Mouse (Mus musculus): ENCODE results near the gene St6galnac3. TPM values are rescaled to one million over a fixed set of nuclear protein-coding genes. Genes with fewer than 3 reads are reported as not detected.

Gene St6galnac3
- polyA plus RNA-seq, 1 experiment = 16.7 TPM

DNA sequence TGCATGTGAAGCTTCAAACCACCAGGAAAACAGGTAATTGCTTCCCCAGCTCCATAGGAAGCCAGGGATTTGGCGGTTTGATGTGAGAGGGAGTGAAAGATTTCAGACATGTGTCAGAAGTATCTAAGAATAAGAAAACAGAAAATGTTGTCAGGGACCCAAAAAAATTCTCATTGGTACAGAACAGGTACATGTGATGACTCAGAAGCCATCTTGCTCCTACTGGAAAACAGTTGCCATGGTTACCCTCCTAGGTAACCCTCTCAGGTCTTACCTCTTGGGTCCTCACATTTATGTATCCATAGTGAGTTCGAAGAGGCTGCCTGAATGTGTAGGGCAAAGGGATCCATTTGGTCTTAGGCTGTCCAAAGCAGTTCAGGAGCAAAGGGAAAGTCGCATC, 215.9 kb downstream of the St6galnac3 start:
- TF ChIP-seq POLR2A (IDR thresholded peaks at IDR 0.05; ENCODE audit: extremely low read depth, insufficient read depth, low read length) (no peak), CTCF (IDR thresholded peaks at IDR 0.05; ENCODE audit: extremely low read depth, insufficient read depth, low read length) (no peak)
- Histone ChIP-seq H3K4me3 (ENCODE audit: insufficient read depth, low read length) (no peak overlapping the region), H3K4me1 (ENCODE audit: control insufficient read depth, insufficient read depth, low read length) (0 out of 2 replicates have a peak, but pooled peaks cover 3% of the 10 kb centered on the region), H3K27ac (ENCODE audit: insufficient read depth, low read length) (no peak overlapping the region)

DNA sequence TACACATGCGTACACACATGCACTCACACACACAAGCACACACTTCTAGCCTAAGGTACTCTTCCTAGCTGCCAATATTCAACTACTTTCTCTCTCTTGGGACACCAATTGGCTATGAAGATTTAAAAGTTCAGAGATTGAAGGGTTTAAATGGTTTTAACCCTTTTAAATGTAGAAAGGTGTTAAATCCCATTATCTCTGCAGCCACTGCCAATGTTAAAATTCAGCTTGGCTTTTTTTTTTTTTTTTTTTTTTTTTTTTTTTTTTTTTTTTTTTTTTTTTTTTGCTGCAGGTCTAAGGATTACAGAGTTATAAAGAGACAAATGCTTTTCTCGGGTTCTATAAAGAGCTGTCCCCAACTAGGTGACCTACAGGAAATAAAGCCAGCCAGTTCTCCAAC, 216.4 kb downstream of the St6galnac3 start:
- TF ChIP-seq CTCF (IDR thresholded peaks at IDR 0.05; ENCODE audit: extremely low read depth, insufficient read depth, low read length) (no peak), POLR2A (IDR thresholded peaks at IDR 0.05; ENCODE audit: extremely low read depth, insufficient read depth, low read length) (no peak)
- Histone ChIP-seq H3K4me1 (ENCODE audit: control insufficient read depth, insufficient read depth, low read length) (0 out of 2 replicates have a peak, but pooled peaks cover 3% of the 10 kb centered on the region), H3K27ac (ENCODE audit: insufficient read depth, low read length) (no peak overlapping the region), H3K4me3 (ENCODE audit: insufficient read depth, low read length) (no peak overlapping the region)

DNA sequence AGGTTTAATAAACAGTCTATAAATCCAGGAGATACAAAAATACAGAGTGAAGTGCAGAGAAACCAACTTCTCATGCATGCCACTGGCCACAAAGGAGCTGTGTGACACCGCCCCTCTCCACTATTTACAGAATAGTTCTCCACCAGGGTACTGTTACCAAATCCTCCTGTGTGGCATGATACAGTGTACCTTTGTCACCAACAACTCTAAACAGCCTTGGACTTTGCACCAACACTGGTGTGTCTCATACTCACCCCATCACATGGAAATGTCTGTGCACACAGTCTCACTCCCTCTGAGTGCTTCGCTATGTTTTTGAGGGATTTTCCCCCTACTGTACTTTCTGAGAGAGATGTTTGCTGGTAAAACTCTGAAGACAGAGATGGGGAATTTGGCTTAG, 217.4 kb downstream of the St6galnac3 start:
- Histone ChIP-seq H3K27ac (ENCODE audit: insufficient read depth, low read length) (no peak overlapping the region), H3K4me3 (ENCODE audit: insufficient read depth, low read length) (no peak overlapping the region), H3K4me1 (ENCODE audit: control insufficient read depth, insufficient read depth, low read length) (0 out of 2 replicates have a peak, but pooled peaks cover 3% of the 10 kb centered on the region)
- no peak for TF ChIP-seq POLR2A (IDR thresholded peaks at IDR 0.05; ENCODE audit: extremely low read depth, insufficient read depth, low read length)
- no peak for TF ChIP-seq CTCF (IDR thresholded peaks at IDR 0.05; ENCODE audit: extremely low read depth, insufficient read depth, low read length)

DNA sequence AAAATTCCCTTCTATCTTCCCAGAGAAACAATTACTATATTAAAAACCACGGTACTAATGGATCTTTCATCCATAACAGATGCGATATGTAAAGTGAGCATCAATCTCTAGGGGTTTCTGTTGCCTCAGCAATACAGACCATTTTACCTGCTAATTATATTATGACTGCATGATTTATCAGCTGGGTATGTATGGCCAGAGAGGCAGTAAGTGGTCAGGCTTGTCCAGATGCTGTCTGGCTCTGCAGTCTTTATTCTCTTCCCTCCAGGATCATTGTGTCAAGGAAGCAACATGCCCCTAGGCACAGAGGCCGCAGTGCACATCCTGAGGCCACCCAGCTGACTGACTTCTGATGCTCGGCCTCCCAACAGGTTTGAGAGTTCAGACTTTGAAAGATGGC, 222.5 kb downstream of the St6galnac3 start:
- H3K4me1 ChIP-seq (ENCODE audit: control insufficient read depth, insufficient read depth, low read length) = no peaks in the 10 kb centered on the region

DNA sequence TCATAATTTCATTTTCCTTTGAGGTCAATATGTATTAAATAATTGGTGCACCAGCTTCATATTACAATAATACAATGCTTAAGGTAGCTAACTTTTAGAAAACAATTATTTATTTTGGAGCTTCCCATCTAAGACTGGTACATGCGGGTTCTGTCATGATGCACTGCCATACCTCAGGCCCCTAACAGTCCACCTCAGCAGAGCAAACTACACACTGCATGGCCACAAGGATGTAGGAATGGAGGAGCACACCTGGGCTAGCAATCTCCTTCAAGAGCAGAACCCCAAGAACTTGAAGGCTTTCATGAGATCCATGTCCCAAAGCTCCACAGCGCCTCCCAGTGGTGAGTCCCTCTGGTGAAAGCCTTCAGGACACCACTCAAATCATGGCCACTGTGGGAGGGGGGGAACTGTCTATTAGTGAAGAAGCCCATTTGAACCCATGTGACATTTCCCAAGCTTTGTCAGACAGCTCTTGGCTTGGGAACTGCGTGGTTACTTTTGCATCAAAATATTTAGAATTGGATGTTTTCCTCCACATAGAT, 223.6 kb downstream of the St6galnac3 start:
- TF ChIP-seq CTCF (IDR thresholded peaks at IDR 0.05; ENCODE audit: extremely low read depth, insufficient read depth, low read length) (peak; percentile 76), POLR2A (IDR thresholded peaks at IDR 0.05; ENCODE audit: extremely low read depth, insufficient read depth, low read length) (no peak)
- Histone ChIP-seq H3K4me3 (ENCODE audit: insufficient read depth, low read length) (no peak overlapping the region), H3K27ac (ENCODE audit: insufficient read depth, low read length) (no peak overlapping the region), H3K4me1 (ENCODE audit: control insufficient read depth, insufficient read depth, low read length) (no peaks in the 10 kb centered on the region)

More for the DNA sequence above, 222.5 kb downstream of the St6galnac3 start:
- Histone ChIP-seq H3K27ac (ENCODE audit: insufficient read depth, low read length) (no peak overlapping the region), H3K4me3 (ENCODE audit: insufficient read depth, low read length) (no peak overlapping the region)
- TF ChIP-seq POLR2A (IDR thresholded peaks at IDR 0.05; ENCODE audit: extremely low read depth, insufficient read depth, low read length) = no peak
- TF ChIP-seq CTCF (IDR thresholded peaks at IDR 0.05; ENCODE audit: extremely low read depth, insufficient read depth, low read length) = no peak

DNA sequence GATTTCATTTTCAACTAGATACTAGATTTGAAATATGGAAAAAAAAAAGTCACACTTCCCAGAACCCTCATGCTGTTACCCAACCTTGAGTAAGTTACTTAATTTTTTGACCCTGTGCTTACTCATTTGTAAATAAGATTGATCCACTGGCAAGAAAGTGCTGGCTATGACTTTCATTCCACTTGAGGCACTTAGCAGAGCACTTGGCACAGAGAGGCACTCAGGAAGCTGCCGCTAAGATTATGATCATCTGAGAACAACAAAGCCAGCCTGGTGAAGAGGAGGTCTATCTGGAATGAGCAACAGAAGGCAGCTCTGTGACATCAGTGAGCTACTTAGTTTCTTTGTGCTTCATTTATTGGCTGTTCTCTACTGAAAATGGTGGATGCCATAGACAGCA, 232.0 kb downstream of the St6galnac3 start:
- Histone ChIP-seq H3K4me1 (ENCODE audit: control insufficient read depth, insufficient read depth, low read length) (0 out of 2 replicates have a peak, but pooled peaks cover 2% of the 10 kb centered on the region), H3K27ac (ENCODE audit: insufficient read depth, low read length) (no peak overlapping the region), H3K4me3 (ENCODE audit: insufficient read depth, low read length) (no peak overlapping the region)
- TF ChIP-seq POLR2A (IDR thresholded peaks at IDR 0.05; ENCODE audit: extremely low read depth, insufficient read depth, low read length) (no peak), CTCF (IDR thresholded peaks at IDR 0.05; ENCODE audit: extremely low read depth, insufficient read depth, low read length) (no peak)

DNA sequence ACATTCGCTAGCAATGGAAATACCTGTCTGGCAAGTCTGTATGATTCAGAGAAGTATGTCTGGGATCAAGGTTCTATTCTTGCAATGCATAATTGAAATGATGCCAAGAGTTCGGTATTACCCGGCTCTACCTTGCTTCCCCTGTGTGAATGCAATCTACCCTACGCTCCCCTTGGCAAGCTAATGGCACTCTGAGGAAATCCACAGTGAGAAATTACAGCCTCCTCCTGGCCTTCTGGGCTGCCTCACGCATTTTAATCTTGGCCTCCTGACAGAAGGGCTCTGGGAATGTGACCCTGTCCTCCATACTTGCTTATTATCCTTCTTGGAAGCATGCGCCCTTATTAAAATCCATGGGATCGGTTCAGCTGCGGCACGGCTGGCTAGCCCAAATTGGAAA, 235.3 kb downstream of the St6galnac3 start:
- TF ChIP-seq POLR2A (IDR thresholded peaks at IDR 0.05; ENCODE audit: extremely low read depth, insufficient read depth, low read length) (no peak), CTCF (IDR thresholded peaks at IDR 0.05; ENCODE audit: extremely low read depth, insufficient read depth, low read length) (no peak)
- peaks cover 7% of the 10 kb centered on the region; the same call in 1 of the 2 replicates for H3K4me1 ChIP-seq (ENCODE audit: control insufficient read depth, insufficient read depth, low read length)
- no peak overlapping the region for H3K27ac ChIP-seq (ENCODE audit: insufficient read depth, low read length)
- no peak overlapping the region for H3K4me3 ChIP-seq (ENCODE audit: insufficient read depth, low read length)

DNA sequence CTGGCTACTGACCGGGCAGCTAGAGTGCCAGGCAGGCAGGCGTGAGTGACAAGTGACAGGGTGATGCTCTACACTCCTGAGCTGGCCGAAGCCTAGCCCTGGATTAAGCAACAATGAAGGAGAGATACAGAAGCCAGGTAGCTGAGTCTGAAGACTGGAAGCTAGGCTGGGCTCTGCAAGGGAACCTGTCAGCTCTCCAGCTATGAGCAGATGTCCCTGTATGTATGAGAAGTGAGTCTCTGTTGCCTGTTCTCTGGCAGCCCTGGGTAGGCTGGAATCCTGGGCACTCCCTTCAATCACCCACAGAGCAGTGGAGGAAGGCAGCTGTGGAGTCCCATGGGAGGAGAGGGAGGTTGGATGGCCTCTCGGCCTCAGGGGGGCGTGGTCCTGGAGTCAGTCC, 236.0 kb downstream of the St6galnac3 start:
- Histone ChIP-seq H3K4me3 (ENCODE audit: insufficient read depth, low read length) (no peak overlapping the region), H3K27ac (ENCODE audit: insufficient read depth, low read length) (no peak overlapping the region), H3K4me1 (ENCODE audit: control insufficient read depth, insufficient read depth, low read length) (peaks cover 9% of the 10 kb centered on the region; the same call in 1 of the 2 replicates)
- TF ChIP-seq CTCF (IDR thresholded peaks at IDR 0.05; ENCODE audit: extremely low read depth, insufficient read depth, low read length) = no peak
- no peak for TF ChIP-seq POLR2A (IDR thresholded peaks at IDR 0.05; ENCODE audit: extremely low read depth, insufficient read depth, low read length)

DNA sequence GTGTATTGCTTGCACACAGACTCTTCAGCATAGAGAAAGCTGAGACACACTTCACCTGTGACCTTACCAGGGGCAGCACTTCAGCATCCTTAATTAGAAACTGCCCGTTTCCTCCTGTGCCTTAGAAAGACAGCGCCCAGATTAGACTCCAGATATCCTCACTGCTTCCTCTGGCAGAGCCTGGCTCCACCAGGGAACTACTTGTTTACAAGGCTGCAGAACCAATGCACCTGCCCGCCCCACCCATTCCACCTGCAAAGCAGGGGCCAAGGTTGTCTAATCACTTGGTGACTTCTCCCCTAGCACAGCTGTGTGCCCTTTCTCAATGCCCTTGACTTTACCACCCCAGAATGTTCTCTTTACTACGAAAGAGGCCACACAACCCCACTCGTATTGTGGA, 239.8 kb downstream of the St6galnac3 start:
- TF ChIP-seq POLR2A (IDR thresholded peaks at IDR 0.05; ENCODE audit: extremely low read depth, insufficient read depth, low read length) = no peak
- no peak for TF ChIP-seq CTCF (IDR thresholded peaks at IDR 0.05; ENCODE audit: extremely low read depth, insufficient read depth, low read length)
- Histone ChIP-seq H3K4me3 (ENCODE audit: insufficient read depth, low read length) (no peak overlapping the region), H3K4me1 (ENCODE audit: control insufficient read depth, insufficient read depth, low read length) (peaks cover 13% of the 10 kb centered on the region; the same call in 1 of the 2 replicates), H3K27ac (ENCODE audit: insufficient read depth, low read length) (peak overlapping the region; percentile 53)

DNA sequence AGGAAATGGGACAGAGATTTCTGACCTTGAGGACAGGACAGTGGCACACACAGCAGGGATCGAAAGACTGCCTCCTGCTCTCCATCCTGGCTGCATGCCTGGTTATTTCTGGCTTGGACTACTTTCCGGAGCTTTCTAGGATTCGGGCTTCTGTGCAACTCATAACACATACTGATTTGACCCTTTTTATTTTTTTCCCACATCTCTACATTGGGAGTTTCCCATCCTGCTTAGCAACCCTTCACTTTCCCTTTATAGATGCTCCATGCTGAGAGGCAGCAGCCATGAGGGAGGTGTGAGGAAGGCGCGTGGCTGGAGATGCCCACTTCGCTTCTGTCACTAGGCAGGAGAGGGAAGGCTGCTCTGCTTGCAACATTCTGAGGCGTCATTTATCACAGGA, 240.3 kb downstream of the St6galnac3 start:
- Histone ChIP-seq H3K27ac (ENCODE audit: insufficient read depth, low read length) (no peak overlapping the region), H3K4me1 (ENCODE audit: control insufficient read depth, insufficient read depth, low read length) (peaks cover 13% of the 10 kb centered on the region; the same call in 1 of the 2 replicates), H3K4me3 (ENCODE audit: insufficient read depth, low read length) (no peak overlapping the region)
- no peak for TF ChIP-seq POLR2A (IDR thresholded peaks at IDR 0.05; ENCODE audit: extremely low read depth, insufficient read depth, low read length)
- TF ChIP-seq CTCF (IDR thresholded peaks at IDR 0.05; ENCODE audit: extremely low read depth, insufficient read depth, low read length) = no peak
